Mouse (Mus musculus): ENCODE results near the gene Dmac2. TPM values are rescaled to one million over a fixed set of nuclear protein-coding genes. Genes with fewer than 3 reads are reported as not detected.

The Dmac2 gene
- polyA plus RNA-seq, 1 experiment, result 16.7 TPM

DNA sequence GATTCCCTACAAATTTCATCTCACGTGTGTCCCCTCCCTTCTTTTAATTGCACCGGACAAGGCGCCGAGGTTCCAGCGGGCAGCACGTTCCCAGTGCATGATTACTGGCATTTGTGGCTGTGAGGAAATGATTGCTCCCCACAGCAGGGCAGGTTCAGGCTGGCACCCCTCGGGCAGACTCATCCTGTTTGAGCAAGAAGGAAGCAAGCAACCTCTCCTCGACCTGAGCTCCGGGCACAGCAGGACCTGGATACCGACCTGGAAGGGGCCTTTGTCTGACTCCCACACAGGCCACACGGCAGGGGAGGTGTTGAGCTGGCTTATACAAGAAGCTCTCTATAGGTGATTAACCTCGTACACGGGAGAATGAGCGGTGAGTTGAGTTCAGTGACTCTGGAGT, 25.9 kb downstream of the Dmac2 start:
- no peak overlapping the region for H3K4me3 ChIP-seq (ENCODE audit: insufficient read depth, low read length)
- TF ChIP-seq CTCF (IDR thresholded peaks at IDR 0.05; ENCODE audit: borderline replicate concordance, insufficient read depth, low read length), result no peak
- no peak for TF ChIP-seq POLR2A (IDR thresholded peaks at IDR 0.05; ENCODE audit: low read depth, low read length)
- no peak overlapping the region for H3K27ac ChIP-seq (ENCODE audit: insufficient read depth, low read length)
- no peaks in the 10 kb centered on the region for H3K4me1 ChIP-seq (ENCODE audit: control insufficient read depth, insufficient read depth, low read length)

DNA sequence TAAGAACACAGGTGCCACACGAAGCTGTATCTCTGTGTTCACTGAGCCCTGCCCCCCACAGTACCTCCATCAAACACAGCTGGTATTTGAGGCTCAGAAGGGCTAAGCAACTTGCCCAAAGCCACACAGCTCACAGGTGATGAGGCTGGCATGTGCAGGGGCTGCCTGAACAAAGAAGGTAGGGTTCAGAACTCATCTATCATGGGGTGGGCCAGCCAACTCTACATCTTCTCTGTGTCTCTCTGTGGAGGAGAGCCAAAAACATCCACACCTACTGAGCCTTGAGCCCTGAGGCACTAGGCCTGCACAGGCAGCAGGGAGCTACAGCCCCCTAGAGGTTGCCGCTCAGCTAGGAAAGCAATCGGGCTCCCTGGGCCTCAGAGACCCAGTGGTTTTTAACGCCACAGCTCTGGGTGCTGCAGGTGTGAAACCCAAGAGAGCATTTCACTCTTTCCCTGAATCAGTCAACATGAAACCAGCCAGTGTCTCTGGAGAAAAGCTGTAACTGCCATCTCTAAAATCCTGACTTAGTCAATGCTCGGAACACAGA, 28.4 kb downstream of the Dmac2 start:
- H3K4me1 ChIP-seq (ENCODE audit: control insufficient read depth, insufficient read depth, low read length), result no peaks in the 10 kb centered on the region

GRCm38 (mm10) chr7:25649839-25650238, 30.6 kb downstream of the Dmac2 start:
- H3K4me1 ChIP-seq (ENCODE audit: control insufficient read depth, insufficient read depth, low read length), result no peaks in the 10 kb centered on the region
- no peak overlapping the region for H3K4me3 ChIP-seq (ENCODE audit: insufficient read depth, low read length)
- H3K27ac ChIP-seq (ENCODE audit: insufficient read depth, low read length), result no peak overlapping the region
- TF ChIP-seq POLR2A (IDR thresholded peaks at IDR 0.05; ENCODE audit: low read depth, low read length) (no peak), CTCF (IDR thresholded peaks at IDR 0.05; ENCODE audit: borderline replicate concordance, insufficient read depth, low read length) (no peak)

More for the DNA sequence above, 28.4 kb downstream of the Dmac2 start:
- TF ChIP-seq CTCF (IDR thresholded peaks at IDR 0.05; ENCODE audit: borderline replicate concordance, insufficient read depth, low read length), result peak; percentile 18; the same call in 1 of the 2 replicates
- no peak for TF ChIP-seq POLR2A (IDR thresholded peaks at IDR 0.05; ENCODE audit: low read depth, low read length)
- no peak overlapping the region for H3K4me3 ChIP-seq (ENCODE audit: insufficient read depth, low read length)
- H3K27ac ChIP-seq (ENCODE audit: insufficient read depth, low read length), result no peak overlapping the region

- Histone ChIP-seq H3K27ac (ENCODE audit: insufficient read depth, low read length) (no peak overlapping the region), H3K4me1 (ENCODE audit: control insufficient read depth, insufficient read depth, low read length) (no peaks in the 10 kb centered on the region), H3K4me3 (ENCODE audit: insufficient read depth, low read length) (no peak overlapping the region)
- TF ChIP-seq CTCF (IDR thresholded peaks at IDR 0.05; ENCODE audit: borderline replicate concordance, insufficient read depth, low read length) (no peak), POLR2A (IDR thresholded peaks at IDR 0.05; ENCODE audit: low read depth, low read length) (no peak)
These were observed 32.1 kb downstream of the Dmac2 start for GRCm38 (mm10) chr7:25651281-25651680.

GRCm38 (mm10) chr7:25652244-25652759, 33.1 kb downstream of the Dmac2 start:
- Histone ChIP-seq H3K4me3 (ENCODE audit: insufficient read depth, low read length) (no peak overlapping the region), H3K4me1 (ENCODE audit: control insufficient read depth, insufficient read depth, low read length) (no peaks in the 10 kb centered on the region), H3K27ac (ENCODE audit: insufficient read depth, low read length) (no peak overlapping the region)
- TF ChIP-seq CTCF (IDR thresholded peaks at IDR 0.05; ENCODE audit: borderline replicate concordance, insufficient read depth, low read length) (no peak), POLR2A (IDR thresholded peaks at IDR 0.05; ENCODE audit: low read depth, low read length) (no peak)

- Histone ChIP-seq H3K4me3 (ENCODE audit: insufficient read depth, low read length) (no peak overlapping the region), H3K27ac (ENCODE audit: insufficient read depth, low read length) (no peak overlapping the region)
- TF ChIP-seq CTCF (IDR thresholded peaks at IDR 0.05; ENCODE audit: borderline replicate concordance, insufficient read depth, low read length) (no peak), POLR2A (IDR thresholded peaks at IDR 0.05; ENCODE audit: low read depth, low read length) (no peak)
These were observed 36.6 kb downstream of the Dmac2 start for GRCm38 (mm10) chr7:25655601-25656428.

DNA sequence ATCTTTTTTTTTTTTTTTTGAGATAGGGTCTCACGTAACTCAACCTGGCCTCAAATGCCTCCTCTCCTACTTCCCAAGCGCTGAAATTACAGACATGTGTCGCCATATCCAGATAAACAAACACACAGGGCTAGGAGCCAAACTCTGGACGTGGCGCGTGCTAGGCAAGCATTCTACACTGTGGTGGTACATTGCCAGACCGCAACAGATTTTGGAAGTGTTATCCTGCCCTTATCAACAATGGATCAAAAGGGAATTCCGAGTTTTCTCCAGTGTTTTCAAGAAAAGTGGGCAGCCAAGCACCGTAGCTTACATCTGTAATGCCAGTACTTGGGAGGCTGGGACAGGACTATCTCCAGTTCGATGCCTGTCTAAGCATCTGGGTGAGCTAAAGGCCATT, 38.6 kb downstream of the Dmac2 start:
- H3K4me3 ChIP-seq (ENCODE audit: insufficient read depth, low read length), result peak overlapping the region; percentile 63
- no peak overlapping the region for H3K27ac ChIP-seq (ENCODE audit: insufficient read depth, low read length)
- no peaks in the 10 kb centered on the region for H3K4me1 ChIP-seq (ENCODE audit: control insufficient read depth, insufficient read depth, low read length)
- TF ChIP-seq POLR2A (IDR thresholded peaks at IDR 0.05; ENCODE audit: low read depth, low read length) (no peak), CTCF (IDR thresholded peaks at IDR 0.05; ENCODE audit: borderline replicate concordance, insufficient read depth, low read length) (no peak)

More at GRCm38 (mm10) chr7:25655601-25656428, 36.6 kb downstream of the Dmac2 start:
- H3K4me1 ChIP-seq (ENCODE audit: control insufficient read depth, insufficient read depth, low read length), result no peaks in the 10 kb centered on the region

DNA sequence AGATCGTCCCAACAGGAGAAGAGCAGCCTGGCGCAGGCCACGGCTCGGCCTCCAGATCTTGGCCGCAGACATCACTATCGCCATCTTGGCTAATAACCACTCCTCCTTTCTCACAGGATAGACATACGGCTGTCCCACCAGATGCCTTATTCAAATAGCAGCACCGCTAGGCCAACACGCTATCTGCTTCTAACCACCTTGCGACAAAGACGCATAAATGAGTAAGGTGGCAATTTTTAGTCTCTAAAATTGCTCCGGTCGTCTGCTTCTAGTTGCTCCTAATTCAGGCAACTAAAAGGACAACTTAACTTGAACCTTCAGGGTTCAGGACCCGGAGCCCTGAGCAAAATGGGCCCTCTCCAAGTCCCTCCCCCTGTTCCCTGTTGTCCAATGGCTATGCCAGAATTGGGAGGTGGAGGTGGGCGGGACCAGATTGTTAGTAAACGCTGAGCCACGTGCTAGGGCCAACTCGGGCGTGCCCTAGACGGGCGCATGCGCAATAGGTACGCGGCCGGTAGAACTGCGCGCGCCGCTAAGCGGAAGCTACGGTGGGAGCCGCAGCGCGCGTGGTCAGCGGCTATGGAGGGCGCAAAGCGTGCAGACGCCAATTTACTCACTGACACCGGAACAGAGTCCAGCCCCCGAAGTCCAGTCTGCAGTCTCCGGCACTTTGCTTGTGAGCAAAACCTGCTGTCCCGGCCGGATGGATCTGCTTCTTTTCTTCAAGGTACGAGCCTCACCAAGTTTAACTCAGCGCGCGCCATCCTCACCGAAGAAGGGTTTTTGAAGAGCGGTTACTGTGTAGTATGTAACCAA, 39.7 kb downstream of the Dmac2 start, which contains the start of the genes Bckdha and Exosc5:
TSS of gene Bckdha (minus strand) at position 325 of the 816 bp plus-strand sequence.
TSS of gene Exosc5 (plus strand) at position 508 of the 816 bp plus-strand sequence.
- H3K4me1 ChIP-seq (ENCODE audit: control insufficient read depth, insufficient read depth, low read length), result no peaks in the 10 kb centered on the region
- peak within 1 kb of the TSS; percentile 59 for H3K27ac ChIP-seq (ENCODE audit: insufficient read depth, low read length)
- no peak for TF ChIP-seq CTCF (IDR thresholded peaks at IDR 0.05; ENCODE audit: borderline replicate concordance, insufficient read depth, low read length)
- TF ChIP-seq POLR2A (IDR thresholded peaks at IDR 0.05; ENCODE audit: low read depth, low read length), result peak; percentile 84
- H3K4me3 ChIP-seq (ENCODE audit: insufficient read depth, low read length), result peak within 1 kb of the TSS; percentile 66

DNA sequence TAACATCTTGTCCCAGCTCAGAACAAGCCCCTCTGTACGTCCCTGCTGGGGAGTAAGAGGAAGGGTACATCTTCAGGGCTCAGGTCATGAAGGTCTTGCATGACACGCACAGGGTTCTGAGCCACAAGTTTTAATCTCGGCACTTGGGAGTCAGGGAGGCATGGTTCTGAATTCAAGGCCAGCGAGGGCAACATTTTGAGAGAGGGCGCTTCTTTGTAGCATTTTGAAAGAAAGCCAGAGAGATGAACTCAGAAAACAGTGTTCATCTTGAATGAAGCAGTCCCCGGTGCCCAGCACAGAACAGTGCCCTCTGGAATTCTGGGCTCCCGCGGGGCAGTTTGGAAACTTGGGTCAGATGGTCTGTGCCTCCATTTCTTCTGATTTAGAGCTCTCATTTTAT, 47.2 kb downstream of the Dmac2 start:
- no peak for TF ChIP-seq POLR2A (IDR thresholded peaks at IDR 0.05; ENCODE audit: low read depth, low read length)
- TF ChIP-seq CTCF (IDR thresholded peaks at IDR 0.05; ENCODE audit: borderline replicate concordance, insufficient read depth, low read length), result no peak
- H3K4me1 ChIP-seq (ENCODE audit: control insufficient read depth, insufficient read depth, low read length), result no peaks in the 10 kb centered on the region

More for the DNA sequence above, 47.2 kb downstream of the Dmac2 start:
- no peak overlapping the region for H3K4me3 ChIP-seq (ENCODE audit: insufficient read depth, low read length)
- H3K27ac ChIP-seq (ENCODE audit: insufficient read depth, low read length), result no peak overlapping the region
